Mouse (Mus musculus): Measurements from ENCODE around the gene Esp15. TPM values are rescaled to one million over a fixed set of nuclear protein-coding genes. Genes with fewer than 3 reads are reported as not detected.
"Not testable (repeated sequence)": the region's sequence is repeated elsewhere in the genome, so short reads cannot be mapped to it uniquely, and the experiment has no call there.

The Esp15 gene
- not detected in 2 replicates for polyA plus RNA-seq (2016; fragmentation: Nextera tagmentation; extraction: Ambion mirVana)

DNA sequence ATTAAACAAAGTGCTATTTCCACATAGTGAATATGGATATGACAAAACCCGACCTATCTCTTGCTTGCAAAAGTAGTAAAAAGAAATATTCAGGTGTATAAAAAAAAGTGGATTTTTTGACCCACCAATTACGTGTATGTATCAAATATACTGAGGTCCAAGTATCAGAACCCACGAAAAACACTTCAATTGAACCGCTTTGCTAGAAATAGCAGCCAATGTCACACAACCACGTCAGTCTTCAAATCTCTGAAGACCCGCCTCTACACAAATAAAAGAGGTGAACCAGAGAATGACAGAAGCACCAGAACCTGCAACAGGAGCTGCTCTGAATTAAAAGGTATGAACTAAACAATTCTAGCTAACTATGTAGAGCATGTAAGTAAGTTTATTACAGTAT lies at the start of gene Esp15:
Esp15 (plus strand) TSS at position 301 of the 400 bp plus-strand sequence.
- not testable (repeated sequence) for H3K27ac ChIP-seq (replicated peaks); H3K4me1 ChIP-seq
- WGBS: 82% methylated on average over 6 of the region's 6 CpGs

GRCm38 (mm10) chr17:39591550-39591949 lies 49.2 kb upstream of the Esp15 start:
- Histone ChIP-seq H3K27me3 (ENCODE audit: low read depth, poor library complexity, severe bottlenecking) (no peaks in the 10 kb centered on the region), H3K4me1 (no peaks in the 10 kb centered on the region), H3K36me3 (no peaks in the 10 kb centered on the region), H3K4me3 (no peak overlapping the region), H3K27ac (replicated peaks) (no peak overlapping the region), H3K9me3 (replicated peaks) (peaks cover 18% of the 10 kb centered on the region; the same call in 1 of the 2 replicates)
- DNase-seq (ENCODE audit: low spot score): no peak
- WGBS: 68% methylated on average over 1 of the region's 1 CpGs

More for the DNA sequence above, at the start of gene Esp15:
- not testable (repeated sequence) for H3K27me3 ChIP-seq (ENCODE audit: low read depth, poor library complexity, severe bottlenecking); DNase-seq (ENCODE audit: low spot score); H3K9me3 ChIP-seq (replicated peaks); H3K4me3 ChIP-seq; H3K36me3 ChIP-seq

Other genes with a start within 250 kb of the Esp15 start
- not detected in 2 replicates for gene Esp18, start 234.6 kb upstream of the Esp15 start, polyA plus RNA-seq (2016; fragmentation: Nextera tagmentation; extraction: Ambion mirVana)
- not detected in 2 replicates for gene Esp16, start 104.8 kb upstream of the Esp15 start, polyA plus RNA-seq (2016; fragmentation: Nextera tagmentation; extraction: Ambion mirVana)

Data from midbrain, embryonic 10.5 days (tissue).